Mouse (Mus musculus) MN1 (cell line): ENCODE results near the gene Nepro.

Source experiments
- DNase-seq: peaks from one replicate; pipeline ENCODE4 v3.0.0-alpha.2; 2016; ENCODE audit warnings: low spot score

The Nepro gene

DNA sequence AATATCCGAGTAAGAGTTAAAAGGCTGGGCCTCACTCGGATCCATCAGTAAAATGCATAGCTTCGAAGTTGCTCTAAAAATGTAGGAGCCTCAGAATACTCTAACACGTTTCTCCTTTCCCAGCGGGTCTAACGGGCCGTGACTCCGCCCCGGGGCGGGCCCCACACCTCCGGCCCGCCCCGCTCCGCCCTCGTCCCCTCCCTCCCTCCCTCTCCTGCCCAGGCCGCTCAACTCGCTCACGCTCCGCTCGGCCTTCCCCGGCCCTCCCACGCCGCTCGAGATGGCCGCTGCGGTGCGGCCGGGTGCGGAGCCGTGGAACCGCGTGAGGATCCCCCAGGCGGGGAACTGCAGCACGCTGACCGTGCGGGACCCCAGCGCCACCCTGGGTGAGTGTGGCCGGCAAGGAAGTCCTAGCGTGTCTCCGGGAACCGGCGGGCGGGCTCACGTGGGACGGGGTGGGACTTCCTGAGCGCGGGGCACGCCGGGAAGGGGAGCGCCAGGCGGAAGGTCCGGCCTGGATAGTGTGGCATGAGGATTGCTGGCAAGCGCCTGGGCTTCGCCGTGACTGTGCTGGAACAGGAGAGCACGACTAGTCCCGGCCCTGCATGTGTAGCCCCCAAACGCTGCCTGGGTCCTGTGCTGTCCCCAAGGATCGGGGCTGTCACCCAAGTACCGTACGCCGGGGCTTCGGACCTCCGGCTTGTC is at the start of gene Nepro:
Gene Nepro (plus strand): TSS at position 219 of the 705 bp plus-strand sequence.
- DNase-seq: peak; percentile 89

DNA sequence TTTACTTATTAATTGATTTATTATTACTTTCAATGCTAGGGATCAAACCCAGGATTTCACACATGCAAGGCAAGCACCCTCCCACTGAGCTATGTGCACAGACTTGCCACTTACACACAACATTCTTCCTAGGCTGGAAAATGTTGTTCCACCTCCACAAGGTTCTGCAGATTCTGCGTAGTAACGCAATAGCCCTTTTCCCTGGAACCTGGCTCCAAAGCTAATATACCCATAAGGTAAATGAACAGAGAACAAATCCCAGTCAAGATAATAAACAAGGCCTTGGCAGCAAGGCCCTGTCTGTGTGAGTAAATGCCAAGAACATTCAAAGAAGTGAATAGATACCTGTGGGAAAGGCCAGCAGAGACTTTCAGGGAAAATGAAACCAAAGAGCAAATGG is 47.7 kb upstream of the Nepro start:
- no peak for DNase-seq

DNA sequence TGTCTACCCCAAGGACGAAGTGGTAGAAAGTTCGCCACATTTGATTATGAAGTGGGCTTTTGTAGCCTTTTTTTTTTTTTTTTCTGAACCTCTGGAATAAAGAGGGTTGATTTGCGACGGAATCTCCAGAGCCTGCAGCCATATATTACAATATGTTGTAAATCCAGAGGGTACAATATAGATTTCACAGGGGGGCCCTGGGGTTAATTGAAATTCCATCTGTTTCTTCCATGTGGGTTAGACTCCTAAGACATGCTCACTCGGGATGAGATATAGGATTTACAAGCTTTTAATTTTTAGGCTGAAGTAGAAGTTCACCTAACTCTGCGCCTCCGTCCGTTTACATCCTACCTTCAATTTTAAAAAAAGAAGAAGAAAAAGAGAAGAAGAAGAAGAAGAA is 45.0 kb upstream of the Nepro start:
- no peak for DNase-seq

DNA sequence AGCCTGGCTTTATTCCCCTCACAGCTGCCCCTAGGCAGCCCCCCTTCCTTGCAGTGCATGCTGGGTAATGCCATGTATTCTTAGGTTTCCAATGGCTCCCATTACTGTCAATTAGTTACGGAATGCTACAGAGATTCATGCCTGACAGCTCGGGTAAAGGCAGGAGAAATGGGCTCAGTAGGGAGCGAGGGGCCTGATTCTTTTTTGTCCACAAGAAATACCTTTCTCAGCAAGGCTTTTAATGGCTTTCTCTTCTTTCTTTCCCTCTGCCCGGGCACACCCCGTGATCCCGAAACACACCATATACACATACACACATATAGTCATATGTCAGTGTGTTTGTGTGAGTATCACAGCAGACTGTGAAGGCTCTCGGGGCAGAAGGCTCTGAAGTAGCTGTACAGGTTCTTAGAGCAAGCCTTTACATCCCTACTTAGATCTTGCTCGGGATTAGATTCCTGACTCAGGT is 44.6 kb upstream of the Nepro start:
- DNase-seq: no peak

DNA sequence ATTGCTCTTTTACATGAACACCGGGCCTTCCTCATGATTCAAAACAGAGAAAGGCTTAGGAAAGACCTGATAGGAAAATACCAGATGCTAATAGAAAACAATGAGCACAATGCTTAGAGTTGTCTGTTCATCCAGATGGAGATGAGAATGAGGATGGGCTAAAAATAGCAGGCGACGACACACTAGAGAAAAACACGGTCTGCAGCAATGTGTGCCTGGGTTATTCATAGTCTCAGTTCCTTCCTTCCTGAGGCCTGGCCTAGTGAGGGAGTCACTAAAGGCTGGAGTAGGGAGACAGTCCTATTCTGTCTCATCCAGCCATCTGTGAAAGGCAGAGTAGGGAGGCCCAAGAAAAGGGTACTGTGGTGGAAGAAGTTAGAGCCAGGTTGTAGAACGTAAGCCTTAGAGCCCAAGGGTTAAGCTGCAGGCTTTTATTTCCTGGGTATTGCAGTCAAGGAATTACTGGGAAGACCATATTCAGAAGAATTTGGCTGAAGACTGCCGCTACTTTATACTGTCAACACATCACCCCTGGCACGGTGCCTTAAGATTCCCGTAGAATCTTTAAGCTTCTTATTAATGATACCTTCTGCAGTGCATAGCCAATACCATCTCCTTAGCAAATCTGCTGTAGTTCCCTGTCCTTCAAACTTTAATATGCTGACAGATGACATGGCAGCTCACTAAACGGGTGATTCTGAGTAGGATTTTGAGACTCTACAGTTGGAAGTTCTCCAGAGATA is 43.2 kb upstream of the Nepro start:
- no peak for DNase-seq

DNA sequence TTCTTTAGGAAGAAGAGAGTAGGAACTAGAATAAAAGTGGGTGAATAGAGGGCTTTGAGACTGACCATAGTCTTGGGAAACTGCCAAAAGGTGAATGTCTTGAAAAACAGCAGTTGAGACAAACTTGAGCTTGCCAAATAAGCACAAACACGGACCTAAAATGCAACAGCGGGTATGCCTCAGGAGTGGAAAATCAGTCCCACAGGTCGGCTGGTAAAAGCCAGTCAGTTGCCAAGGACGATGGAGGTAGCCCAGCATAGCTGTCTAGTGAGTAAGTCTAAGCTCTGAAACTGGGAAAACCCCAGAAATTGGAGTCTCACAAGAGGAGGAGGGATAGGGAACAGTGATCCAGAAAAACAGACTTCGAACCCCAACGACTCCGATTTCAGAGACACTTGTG is 39.5 kb upstream of the Nepro start:
- no peak for DNase-seq

DNA sequence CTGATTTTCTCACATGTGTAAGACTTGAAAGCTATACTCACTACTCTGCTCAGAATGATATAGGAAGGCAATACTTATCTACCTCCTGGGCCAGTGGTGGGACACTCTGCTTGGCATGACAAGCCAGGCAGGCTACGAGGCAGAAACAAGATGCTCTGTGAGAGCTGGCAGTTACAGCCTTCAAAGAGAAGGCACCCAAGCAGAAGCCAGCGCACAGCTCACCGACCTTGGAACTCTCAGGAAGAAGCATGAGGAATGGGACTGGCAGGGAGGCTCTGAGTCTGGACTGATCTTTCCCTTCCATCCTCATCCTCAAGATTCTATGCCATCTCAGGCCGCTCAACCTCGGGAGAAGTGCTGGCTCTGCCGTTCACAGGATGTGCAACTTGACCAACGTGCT is 38.7 kb upstream of the Nepro start:
- no peak for DNase-seq

DNA sequence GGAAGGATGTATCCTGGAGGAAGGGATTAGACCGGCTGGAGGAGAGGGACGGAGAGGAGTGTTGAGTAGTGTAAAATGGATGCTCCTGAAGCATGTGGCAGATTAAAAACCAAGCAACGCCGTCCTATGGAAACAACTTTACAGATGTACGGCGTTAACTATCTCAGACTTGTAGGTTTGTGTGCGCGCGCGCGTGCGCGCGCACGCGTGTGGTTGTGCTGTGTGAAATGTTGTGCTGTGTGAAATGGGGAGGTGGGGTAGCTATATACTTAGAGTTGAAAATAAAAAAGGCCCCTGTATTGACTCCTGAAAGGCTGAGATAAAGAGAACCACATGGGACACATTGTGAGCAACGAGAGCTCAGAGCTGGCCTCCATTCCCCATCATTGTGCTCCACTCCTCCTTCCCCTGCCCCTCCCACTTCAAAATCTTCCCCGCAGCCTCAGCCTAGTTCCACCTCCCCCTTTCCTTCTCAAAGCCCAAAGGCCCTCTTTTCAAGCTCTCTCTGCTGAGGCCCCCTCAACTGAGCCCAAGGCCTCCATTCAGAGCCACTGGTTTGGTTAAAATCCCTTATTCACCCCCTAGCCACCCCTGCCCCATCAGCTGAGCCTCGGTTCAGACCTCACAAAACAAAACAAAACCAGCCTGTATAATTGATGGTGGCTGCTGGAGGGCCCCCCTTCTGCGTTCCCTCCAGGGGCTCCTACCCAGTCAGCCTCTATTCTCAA is 36.9 kb upstream of the Nepro start:
- DNase-seq: no peak

DNA sequence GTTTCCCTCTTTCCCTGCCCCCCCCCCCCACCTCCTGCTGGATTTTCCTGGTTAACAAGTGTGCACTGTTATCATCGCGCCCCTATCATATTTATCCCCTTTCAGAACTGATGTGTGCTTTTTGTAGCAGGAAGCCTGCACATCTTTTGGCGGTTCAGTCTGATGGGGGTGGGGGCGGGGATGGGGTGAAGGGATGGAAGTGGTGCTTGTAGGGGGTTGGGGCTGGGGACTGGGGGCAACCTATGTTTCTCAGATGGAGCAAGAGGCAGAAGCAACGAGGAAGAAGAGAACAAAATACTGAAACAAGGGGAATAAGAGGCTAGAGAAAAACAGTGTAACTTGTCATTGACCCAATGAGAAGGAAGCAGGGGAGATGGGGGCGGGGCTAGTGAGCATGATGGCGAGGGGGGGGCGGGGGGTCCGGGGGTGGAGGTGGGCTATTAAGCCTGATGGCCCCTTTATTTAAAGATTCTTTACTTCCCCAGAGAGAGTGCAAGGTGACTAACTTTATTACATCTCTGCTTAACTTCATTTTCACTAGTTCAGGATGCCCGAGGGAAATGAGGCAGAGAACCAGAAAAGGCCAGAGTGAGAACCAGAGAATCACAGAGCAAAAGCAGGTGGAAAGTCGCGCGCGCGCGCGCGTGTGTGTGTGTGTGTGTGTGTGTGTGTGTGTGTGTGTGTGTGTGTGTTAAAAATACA is 36.2 kb upstream of the Nepro start:
- no peak for DNase-seq

DNA sequence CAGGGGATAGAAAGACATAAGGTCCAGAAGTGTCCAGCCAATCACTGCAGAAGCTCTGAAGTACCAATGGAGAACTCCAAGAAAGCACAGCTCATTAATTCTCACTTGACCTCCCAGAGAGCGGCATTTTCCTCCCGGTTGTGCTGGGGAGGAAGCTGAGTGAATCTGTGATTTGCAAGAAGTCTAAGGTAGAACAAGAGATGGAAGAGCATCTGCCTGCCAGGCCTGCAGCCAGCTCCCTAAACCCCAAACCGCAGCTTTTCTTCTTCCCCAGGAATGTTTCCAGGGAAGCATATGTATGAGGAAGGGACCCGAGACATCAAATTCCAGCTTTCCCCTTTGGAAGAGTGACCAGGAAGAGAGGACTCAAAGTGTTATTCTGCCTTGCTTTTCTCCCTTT is 35.6 kb upstream of the Nepro start:
- DNase-seq: no peak

DNA sequence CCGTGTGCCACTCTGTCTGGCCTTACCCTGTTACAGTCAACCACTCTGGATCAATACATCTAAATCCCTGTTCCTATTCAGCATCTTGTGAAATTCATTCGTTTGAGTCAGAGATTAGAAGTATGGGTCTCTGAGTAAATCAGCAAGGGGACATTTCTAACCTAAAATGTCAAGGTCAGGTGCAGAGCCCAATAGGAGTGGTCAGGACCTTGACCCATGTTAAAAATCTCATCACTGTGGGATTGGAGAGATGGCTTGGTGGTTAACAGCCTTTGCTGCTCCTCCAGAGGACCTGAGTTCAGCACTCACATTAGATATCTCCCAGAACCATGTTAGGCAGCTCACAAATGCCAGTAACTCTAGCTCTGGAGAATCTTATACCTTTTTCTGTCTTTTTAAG is 33.6 kb upstream of the Nepro start:
- DNase-seq: no peak

DNA sequence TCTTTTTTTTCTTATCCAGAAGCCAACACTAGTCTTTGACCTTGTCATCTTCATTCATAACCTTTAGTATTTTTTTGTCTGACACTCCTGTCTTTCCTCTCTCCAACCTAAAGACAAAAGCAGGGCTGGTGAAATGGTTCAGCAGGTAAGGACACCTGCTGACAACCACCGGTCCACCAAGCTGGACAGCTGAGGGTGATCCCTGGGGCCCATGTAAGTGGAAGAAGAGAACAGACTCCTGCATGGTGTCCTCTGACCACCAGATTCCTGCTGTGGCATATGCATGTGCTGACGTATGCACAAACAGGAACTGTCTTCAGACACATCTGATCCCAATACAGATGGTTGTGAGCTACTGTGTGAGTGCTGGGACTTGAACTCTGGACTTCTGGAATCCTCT is 33.0 kb upstream of the Nepro start:
- no peak for DNase-seq

DNA sequence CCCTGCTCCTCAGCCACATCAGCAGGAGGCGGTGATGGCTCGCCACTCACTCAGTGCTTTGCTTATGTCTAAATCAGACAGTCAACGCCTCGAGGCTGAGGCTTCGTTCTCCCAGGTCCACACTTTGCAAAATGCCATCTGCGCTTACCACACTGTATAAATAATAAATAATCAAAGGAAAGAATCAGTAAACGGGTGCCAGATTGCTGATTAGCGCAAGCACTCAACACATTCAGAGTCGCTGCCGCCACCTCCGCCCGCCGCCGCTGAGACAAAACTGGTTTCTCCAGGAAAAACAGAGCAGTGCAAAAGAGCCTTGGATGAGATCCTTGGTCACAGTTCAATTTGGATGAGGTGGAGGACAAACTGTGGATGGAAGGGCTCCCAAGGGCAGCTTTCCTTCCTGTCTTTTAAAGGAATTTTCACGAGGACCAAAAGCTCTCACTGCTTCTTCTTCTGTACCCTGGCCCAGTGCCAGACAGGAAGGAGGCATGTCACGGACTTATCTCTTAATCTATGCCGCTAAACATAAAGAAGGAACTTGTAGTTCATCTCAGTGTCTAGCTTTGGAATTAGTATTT is 32.5 kb upstream of the Nepro start:
- peak; percentile 7 for DNase-seq

DNA sequence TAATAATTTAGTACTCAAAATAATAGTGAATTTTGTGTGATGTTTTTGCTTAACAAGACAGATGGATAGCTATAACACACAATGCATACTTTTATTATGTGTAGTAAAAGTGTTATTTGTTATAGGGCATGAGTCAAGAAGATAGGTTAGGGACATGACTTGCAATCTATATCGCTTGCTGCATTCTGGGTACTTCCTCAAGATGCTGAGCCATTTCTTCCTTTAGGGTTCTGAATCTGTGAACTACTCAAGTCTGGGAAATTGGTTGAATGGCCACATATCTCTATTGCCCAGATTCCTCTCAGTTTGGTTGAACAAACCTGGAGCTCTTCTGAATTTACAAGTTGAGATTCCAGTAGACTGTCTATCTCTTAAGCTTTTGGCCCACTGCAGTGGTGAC is 31.6 kb upstream of the Nepro start:
- no peak for DNase-seq

DNA sequence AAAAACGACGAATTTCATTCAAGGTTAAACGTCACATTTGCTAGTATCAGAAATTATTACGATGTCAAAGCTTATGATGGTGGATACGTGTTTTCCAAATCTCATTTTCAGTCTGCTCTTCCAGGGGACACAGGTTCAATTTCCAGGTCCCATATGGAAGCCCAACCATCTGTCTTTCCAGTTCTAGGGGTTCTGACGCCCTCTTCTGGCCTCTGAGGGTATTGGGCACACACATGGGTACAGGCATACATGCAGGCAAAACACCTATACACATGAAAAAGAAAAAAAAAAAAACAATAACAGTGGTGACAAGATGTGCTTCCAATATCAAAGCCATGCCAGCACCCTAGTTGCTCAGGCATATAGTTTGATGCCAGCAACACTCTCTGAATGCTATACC is 30.4 kb upstream of the Nepro start:
- no peak for DNase-seq

DNA sequence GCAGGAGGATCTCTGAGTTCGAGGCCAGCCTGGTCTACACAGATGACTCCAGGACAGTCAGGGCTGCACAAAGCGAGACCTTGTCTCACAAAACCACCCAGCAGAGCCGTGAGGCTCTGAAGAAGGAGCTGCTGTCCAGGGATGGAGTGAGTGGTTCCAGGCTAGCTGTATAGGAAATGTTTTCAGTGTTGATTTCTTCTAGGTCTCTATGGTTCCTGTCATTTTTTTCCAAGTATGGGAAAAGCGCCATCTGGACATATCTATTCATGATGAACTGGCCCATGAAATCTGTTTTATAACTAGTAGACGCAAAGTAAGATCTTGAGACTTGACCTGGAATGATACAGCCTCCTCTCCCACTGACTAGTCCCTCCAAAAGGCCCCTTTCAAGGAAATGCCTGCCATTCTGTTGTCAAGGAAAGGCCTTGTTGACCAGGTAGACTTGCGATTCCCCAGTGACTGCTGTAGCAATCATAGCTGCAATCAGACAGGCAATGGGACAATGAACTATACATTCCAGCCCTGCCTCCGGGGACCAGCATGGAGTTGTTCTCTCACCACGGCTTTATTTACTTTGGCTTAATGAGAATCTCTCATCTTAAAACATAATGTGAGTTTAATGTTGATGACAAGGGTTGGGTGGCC is 28.8 kb upstream of the Nepro start:
- DNase-seq: no peak

DNA sequence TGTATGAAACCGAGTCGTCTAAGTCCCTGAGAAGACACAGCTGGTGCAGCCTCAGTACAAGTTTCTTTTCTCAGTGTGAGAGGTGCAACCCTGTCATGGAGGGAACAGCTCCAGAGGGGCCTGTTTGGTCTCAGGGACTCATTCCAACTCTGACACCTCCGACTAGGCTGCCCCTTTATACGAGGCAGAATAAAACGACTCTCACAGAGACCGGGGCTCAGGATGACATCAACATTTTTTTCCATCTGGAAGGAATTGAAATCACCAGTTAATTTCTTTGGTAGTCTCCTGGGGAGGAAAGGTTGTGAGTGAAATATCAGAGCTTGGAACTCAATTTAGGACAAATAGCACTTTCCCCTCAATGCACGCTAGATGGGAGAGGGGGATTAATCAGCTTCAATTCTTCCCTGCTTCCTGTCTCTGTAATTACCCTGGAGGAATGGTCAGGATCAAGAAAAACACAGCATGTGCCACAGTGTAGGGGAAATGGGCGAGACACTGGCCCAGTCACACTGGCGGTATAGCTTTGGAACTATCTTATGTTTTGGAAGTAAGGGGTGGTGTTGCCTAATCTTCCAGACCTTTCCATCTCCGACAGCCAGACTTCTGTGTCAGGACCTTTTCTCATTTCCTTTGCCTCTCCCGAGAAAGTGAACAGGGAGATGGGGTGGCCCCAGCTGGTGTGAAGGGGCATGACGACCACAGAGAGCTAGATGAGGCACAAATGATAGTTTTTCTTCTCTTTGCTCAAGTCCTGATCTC is 28.1 kb upstream of the Nepro start:
- no peak for DNase-seq

DNA sequence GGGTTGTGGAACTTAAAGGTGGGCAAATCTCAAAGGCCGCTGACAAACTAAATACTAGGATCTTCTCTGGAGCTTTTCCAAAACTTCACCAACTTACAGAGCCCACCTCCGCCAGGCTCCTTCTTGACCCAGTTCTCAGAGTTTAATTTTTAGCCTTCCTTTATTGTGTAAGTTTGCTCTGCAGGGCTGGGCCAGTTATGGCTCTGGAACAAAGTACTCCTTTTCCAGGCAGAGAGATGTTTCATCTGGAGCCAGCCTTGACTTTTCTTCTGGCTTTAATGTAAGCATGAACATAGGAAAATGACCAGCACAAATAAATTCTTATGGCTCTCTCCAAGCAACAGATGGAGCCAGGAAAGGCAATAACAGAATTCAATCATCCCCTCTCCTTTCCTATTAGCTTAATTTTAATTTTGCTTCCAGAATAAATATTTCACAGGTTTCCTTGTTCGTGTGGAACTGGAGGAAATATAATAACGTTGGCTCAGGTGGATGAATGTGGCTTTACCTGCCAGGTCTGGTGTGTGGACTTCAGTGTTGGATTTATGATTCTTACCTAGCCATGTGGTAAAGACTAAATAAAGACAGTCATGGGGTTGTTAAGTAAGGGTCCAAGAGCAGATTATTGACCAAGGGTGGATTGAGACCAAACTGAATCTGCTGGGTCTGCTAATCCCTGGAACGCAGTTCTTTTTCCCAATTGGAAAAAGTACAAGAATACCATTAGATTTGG is 26.5 kb upstream of the Nepro start:
- DNase-seq: no peak

DNA sequence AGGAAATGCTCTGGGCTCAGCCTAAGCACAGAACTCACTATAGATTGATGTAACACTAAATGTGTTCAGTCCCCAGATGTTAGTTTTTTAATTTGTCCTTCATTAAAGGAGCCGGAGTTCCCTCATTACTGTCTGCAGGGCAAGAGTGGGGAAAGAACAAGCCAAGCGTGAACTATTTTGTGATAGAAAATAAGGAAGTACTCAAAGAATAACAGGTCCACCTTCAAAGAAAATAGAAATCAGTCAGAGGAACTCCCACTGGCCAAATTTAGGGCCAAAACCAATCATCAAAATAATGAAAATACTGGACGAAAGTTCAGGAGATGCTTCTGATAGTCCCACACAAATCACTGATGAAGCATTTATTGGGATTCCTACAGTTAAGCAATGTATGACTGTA is 22.9 kb upstream of the Nepro start:
- DNase-seq: no peak

DNA sequence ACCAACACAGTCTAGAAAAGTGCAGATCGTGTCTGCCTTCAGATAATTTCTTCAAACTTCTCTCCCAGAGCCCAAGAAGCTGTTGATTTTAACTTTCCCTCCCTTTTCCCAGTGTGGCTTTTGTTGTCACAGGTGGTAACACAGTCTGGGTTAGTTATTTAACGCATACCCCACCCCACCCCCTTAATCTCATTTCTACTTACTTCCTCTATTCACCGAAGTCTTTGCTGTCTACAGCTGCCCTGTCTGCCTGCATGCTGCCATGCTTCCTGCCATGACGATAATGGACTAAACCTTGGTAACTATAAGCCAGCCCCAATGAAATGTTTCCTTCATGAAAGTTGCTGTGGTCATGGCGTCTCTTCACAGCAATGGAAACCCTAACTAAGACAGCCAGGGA is 21.8 kb upstream of the Nepro start:
- DNase-seq: no peak
